Mouse (Mus musculus) midbrain, embryonic 14.5 days (tissue): ENCODE results near the gene Lsm11. TPM values are rescaled to one million over a fixed set of nuclear protein-coding genes. Genes with fewer than 3 reads are reported as not detected.
"Not testable (repeated sequence)": the region's sequence is repeated elsewhere in the genome, so short reads cannot be mapped to it uniquely, and the experiment has no call there.

Source experiments
- ATAC-seq: fragments of 200-750 bp; cut with Nextera tagmentation; 2 replicates; pipeline ENCODE4 v1.8.0; 2017; ENCODE audit warnings: moderate number of reproducible peaks, moderate library complexity; ENCODE audit not compliant: low FRiP score, low TSS enrichment
- DNase-seq: peaks from one replicate; pipeline ENCODE4 v3.0.0-alpha.2; 2015
- H3K27ac ChIP-seq: fragments of 300-500 bp; sonication (generic); replicated peaks from 2 replicates; pipeline ENCODE4 v1.5.1; 2014; ENCODE audit warnings: mild to moderate bottlenecking, low read depth, low read length, moderate library complexity
- H3K27me3 ChIP-seq: fragments of 300-500 bp; sonication (generic); 2 replicates; pipeline ENCODE4 v1.6.1; 2014; ENCODE audit warnings: low read length, control low read depth, mixed read lengths; ENCODE audit not compliant: control insufficient read depth, insufficient read depth
- H3K36me3 ChIP-seq: fragments of 300-500 bp; sonication (generic); 2 replicates; pipeline ENCODE4 v1.6.1; 2014; ENCODE audit warnings: low read length, control low read depth; ENCODE audit not compliant: control insufficient read depth, insufficient read depth
- H3K4me1 ChIP-seq: fragments of 300-500 bp; sonication (generic); 2 replicates; pipeline ENCODE4 v1.6.1; 2014; ENCODE audit warnings: mild to moderate bottlenecking, antibody characterized with exemption, low read length, control low read depth; ENCODE audit not compliant: control insufficient read depth, insufficient read depth
- H3K4me2 ChIP-seq: fragments of 300-500 bp; sonication (generic); 2 replicates; pipeline ENCODE4 v1.6.1; 2014; ENCODE audit warnings: mild to moderate bottlenecking, low read length, moderate library complexity
- H3K4me3 ChIP-seq: fragments of 300-500 bp; sonication (generic); replicated peaks from 2 replicates; pipeline ENCODE4 v1.5.1; 2014; ENCODE audit warnings: low read depth, low read length
- H3K9ac ChIP-seq: fragments of 300-500 bp; sonication (generic); replicated peaks from 2 replicates; pipeline ENCODE4 v1.6.1; 2014; ENCODE audit warnings: mild to moderate bottlenecking, low read length, moderate library complexity
- H3K9me3 ChIP-seq: fragments of 300-500 bp; sonication (generic); 2 replicates; pipeline ENCODE4 v1.6.1; 2016; ENCODE audit warnings: low read length, control low read depth, mixed read lengths; ENCODE audit not compliant: control insufficient read depth
- WGBS: fragments of 180-500 bp; shearing (Covaris S2); extraction: QIAGEN DNeasy Blood & Tissue Kit; methylation state at CpG from one replicate; pipeline ENCODE4 v1.1.7; 2014; 5-methylcytosine and 5-hydroxymethylcytosine counted together
- polyA plus RNA-seq: library from polyadenylated mRNA; unstranded; fragments of >200 nt; fragmentation: Nextera tagmentation; extraction: Ambion mirVana; gene quantifications from 2 replicates; pipeline ENCODE4 v1.2.1, GENCODE M21; 2014

Lsm11 gene
- polyA plus RNA-seq, 1 experiment from 2014 or later: 27.2 TPM

DNA sequence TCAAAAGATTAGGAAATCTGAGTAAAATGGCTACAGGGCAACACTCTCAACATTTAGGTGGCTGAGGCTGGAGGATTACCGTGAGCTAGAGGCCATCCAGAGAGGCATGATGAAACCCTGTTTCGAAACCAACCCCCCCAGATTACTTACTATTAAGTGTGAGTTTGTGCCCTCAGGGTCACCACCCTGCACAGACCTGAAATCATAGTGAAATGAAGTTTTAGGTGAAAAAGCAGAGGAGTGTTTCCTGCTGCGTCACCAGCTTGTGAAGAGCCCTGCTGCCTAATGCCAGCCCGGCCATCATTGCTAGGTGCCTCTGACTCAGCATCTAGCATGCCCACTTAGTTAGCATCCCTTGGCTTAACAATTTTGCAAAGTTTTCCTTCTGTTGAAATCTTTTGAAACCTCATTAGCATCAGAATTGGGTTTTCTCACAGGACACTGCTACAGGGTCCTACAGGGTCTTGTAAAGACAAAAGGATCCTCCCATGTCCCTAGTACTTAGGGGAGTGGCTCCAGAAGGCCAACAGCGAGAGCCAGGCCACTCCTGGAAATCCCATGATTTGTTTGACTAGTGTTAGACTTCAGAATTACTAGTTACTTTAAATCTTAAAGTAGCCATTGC, 59.0 kb downstream of the Lsm11 start:
- H3K9me3 ChIP-seq: no peaks in the 10 kb centered on the region
- no peak overlapping the region for H3K4me3 ChIP-seq
- peak overlapping the region; percentile 64 for H3K27ac ChIP-seq
- peaks cover 22% of the 10 kb centered on the region for H3K36me3 ChIP-seq
- DNase-seq: no peak
- 64% methylated on average over 5 of the region's 5 CpGs for WGBS
- H3K9ac ChIP-seq: no peak overlapping the region
- ATAC-seq: no peak
- no peak overlapping the region for H3K4me2 ChIP-seq
- H3K4me1 ChIP-seq: no peaks in the 10 kb centered on the region
- H3K27me3 ChIP-seq: no peaks in the 10 kb centered on the region

DNA sequence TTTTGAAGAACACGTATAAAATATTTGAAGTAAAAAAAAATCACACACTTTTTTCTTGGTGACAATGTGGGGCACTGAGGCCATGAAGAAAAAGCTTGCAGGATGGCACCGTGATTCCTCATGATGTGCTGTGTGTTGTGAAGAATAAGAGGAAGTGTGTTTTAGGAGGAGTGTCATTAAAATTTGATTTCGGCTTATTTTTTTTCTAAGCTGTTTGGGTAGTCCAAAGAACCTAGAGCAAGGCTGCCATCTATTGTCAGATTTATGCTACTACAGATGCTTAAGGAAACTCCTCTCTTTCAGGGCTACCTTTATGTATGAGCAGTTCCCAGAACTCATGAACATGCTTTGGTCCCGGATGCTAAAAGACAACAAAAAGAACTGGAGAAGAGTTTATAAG, 60.7 kb downstream of the Lsm11 start:
- Histone ChIP-seq H3K9me3 (no peaks in the 10 kb centered on the region), H3K36me3 (peaks cover 6% of the 10 kb centered on the region; the same call in 1 of the 2 replicates), H3K27ac (no peak overlapping the region), H3K4me3 (no peak overlapping the region), H3K9ac (no peak overlapping the region), H3K4me1 (no peaks in the 10 kb centered on the region), H3K4me2 (no peak overlapping the region), H3K27me3 (no peaks in the 10 kb centered on the region)
- WGBS: 56% methylated on average over 4 of the region's 4 CpGs
- ATAC-seq: no peak
- peak; percentile 86 for DNase-seq

DNA sequence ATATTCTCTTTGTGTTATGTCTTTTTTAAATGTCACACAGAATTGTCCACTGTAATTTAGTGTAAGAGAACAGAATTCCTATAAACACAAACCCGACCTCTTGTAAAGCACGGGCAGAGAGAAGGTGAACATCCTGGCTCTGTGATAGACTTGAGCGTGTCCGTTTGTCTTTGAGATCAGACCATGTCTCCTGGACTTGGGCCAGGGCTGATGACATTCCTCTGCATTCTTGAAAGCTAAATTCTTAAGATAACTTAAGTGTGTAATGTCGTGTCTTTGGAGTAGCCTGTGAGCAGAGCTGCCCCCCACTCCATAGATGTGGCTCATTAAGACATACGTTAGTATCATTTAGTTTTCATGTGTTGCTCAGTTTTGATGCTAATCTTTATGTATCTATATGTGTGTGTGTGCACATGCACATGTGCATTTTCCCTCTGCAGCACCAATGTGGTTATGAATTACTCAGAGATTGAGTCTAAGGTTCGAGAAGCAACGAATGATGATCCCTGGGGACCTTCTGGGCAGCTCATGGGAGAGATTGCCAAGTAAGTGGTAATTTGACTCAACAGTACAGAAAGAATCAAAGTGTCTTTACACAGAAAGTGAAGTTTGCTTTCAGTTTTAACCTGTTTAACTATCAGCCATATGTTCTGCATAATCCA, 61.3 kb downstream of the Lsm11 start:
- H3K27ac ChIP-seq: no peak overlapping the region
- no peaks in the 10 kb centered on the region for H3K4me1 ChIP-seq
- ATAC-seq (no peak), DNase-seq (no peak)
- H3K9me3 ChIP-seq: no peaks in the 10 kb centered on the region
- H3K9ac ChIP-seq: no peak overlapping the region
- whole genome bisulfite sequencing: 63% methylated on average over 8 of the region's 8 CpGs
- H3K27me3 ChIP-seq: no peaks in the 10 kb centered on the region
- H3K4me2 ChIP-seq: no peak overlapping the region
- H3K36me3 ChIP-seq: 0 out of 2 replicates have a peak, but pooled peaks cover 3% of the 10 kb centered on the region
- no peak overlapping the region for H3K4me3 ChIP-seq

DNA sequence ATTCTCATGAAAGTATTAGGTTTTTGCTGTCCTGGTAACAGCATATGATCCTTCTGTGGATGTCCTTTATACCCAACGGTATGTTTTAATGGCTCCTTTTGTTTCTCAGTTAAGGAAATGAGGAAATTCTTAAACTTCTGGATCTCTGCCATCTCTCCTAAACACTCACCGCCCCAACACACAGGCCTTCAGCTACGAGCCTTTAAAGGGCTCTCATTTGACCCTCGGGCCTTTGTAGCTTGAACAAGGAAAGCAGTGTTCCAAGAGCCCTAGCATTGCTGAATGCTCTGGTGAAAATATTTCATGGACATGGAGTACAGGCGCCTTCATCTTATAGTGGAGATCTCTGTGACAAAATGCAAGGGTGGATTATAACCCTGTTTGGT, 63.1 kb downstream of the Lsm11 start:
- ATAC-seq: no peak
- Histone ChIP-seq H3K27ac (no peak overlapping the region), H3K4me2 (no peak overlapping the region), H3K27me3 (no peaks in the 10 kb centered on the region), H3K9ac (no peak overlapping the region), H3K4me3 (no peak overlapping the region), H3K36me3 (0 out of 2 replicates have a peak, but pooled peaks cover 3% of the 10 kb centered on the region), H3K9me3 (no peaks in the 10 kb centered on the region), H3K4me1 (no peaks in the 10 kb centered on the region)
- 38% methylated on average over 5 of the region's 5 CpGs for WGBS
- peak; percentile 70 for DNase-seq

DNA sequence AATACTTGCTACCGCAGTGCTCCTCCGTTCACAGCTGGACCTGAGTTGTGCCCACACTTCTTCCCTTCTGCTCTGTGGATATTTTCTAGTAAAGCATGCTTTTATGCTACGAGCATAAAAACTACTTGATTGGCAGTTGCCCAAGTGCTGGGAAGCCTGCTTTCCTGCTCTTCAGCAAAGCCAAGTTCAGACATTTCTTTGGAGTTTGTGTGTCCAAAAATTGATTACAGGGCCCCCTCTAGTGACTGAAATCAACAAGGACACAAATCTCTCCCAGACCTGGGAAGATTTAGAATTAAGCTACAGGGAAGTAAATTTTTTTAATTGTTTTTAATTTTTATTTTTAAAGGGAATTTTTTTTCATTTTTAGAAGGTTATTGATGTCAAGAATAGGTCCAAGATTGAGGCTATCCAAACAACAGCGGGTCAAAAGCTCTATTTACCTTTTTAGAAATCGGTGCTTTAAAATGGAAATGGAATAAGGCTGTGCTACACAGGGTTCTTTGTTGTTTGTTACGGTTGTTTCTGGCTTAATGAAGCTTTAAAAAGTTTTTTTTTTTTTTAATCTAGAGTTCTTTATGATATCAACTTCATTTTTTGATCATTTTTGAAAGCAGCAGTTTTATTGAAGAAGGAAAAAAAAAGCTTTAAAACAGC, 63.6 kb downstream of the Lsm11 start:
- H3K27ac ChIP-seq: no peak overlapping the region
- no peaks in the 10 kb centered on the region for H3K27me3 ChIP-seq
- ATAC-seq: no peak
- WGBS: 47% methylated on average over 6 of the region's 6 CpGs
- peak; percentile 84 for DNase-seq
- no peak overlapping the region for H3K4me2 ChIP-seq
- H3K4me3 ChIP-seq: no peak overlapping the region
- no peaks in the 10 kb centered on the region for H3K4me1 ChIP-seq
- H3K36me3 ChIP-seq: 0 out of 2 replicates have a peak, but pooled peaks cover 3% of the 10 kb centered on the region
- no peak overlapping the region for H3K9ac ChIP-seq
- H3K9me3 ChIP-seq: no peaks in the 10 kb centered on the region

DNA sequence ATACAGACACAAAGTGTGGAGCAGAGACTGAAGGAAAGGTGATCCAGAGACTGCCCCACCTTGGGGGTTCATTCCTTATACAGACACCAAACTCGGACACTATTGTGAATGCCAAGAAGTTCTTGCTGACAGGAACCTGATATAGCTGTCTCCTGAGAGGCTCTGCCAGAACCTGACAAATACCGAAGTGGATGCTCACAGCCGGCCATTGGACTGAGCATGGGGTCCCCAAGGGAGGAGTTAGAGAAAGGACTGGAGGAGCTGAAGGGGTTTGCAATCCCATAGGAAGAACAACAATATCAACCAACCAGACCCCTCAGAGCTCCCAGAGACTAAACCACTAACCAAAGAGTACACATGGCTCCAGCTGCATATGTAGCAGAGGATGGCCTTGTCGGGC, 65.4 kb downstream of the Lsm11 start:
- not testable (repeated sequence) for H3K4me3 ChIP-seq, H3K4me2 ChIP-seq, H3K9ac ChIP-seq, H3K27me3 ChIP-seq, H3K27ac ChIP-seq, H3K4me1 ChIP-seq, H3K9me3 ChIP-seq, ATAC-seq, DNase-seq, H3K36me3 ChIP-seq
- 56% methylated on average over 4 of the region's 4 CpGs for WGBS

Other genes with a start within 250 kb of the Lsm11 start
- 42.7 and 45.5 TPM in 2 replicates for gene Clint1, start 92.9 kb downstream of the Lsm11 start, polyA plus RNA-seq
- 9.9 and 10.4 TPM in 2 replicates for gene Thg1l, start 10.6 kb upstream of the Lsm11 start, polyA plus RNA-seq
- 0.09 and 0.13 TPM in 2 replicates for gene Sox30, start 35.4 kb upstream of the Lsm11 start, polyA plus RNA-seq
- 5.6 and 6.0 TPM in 2 replicates for gene Gm12166, start 107.4 kb upstream of the Lsm11 start, polyA plus RNA-seq
- 7.0 and 8.3 TPM in 2 replicates for gene Adam19, start 111.1 kb upstream of the Lsm11 start, polyA plus RNA-seq
- gene Nipal4, start 221.6 kb upstream of the Lsm11 start, polyA plus RNA-seq: 0.72 TPM in 1 of 2 replicates, not detected in the other